Mouse (Mus musculus) left cerebral cortex, postnatal 4 days (tissue): ENCODE measurements around the gene C2cd5. TPM values are rescaled to one million over a fixed set of nuclear protein-coding genes. Genes with fewer than 3 reads are reported as not detected.

Source experiments
- DNase-seq: peaks from one replicate; pipeline ENCODE4 v3.0.0-alpha.2; 2022
- intact Hi-C: fragments of 180-260 bp; cut with DNase I; formaldehyde crosslinking; loops from one replicate; pipeline ENCODE4 v1.15.1; 2025
- total RNA-seq, 2 experiments: library from RNA; stranded (reverse); gene quantifications; 2 replicates each; pipeline ENCODE4 v1.2.3; 2021

C2cd5 gene
- total RNA-seq, 2 experiments from 2014 or later, result 82.9 to 84.7 TPM

DNA sequence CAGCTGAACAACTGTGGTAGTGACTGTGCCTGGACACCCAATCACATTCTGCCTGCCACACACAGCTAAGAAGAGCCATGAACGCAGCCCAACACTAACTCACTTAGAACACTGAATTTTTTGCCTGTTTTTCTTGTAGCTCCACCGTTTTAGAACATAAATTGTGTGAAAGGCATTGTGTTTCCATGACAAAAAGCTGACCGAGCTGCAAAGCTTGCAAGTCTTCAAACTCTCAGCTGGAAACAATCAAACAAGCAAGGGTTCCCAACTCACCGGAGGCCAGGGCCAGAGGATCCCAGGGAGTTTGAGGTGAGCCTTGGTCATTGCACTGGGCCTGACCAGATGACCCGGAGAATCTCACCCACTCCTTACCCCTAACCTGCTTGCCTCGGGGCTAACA lies 16.8 kb upstream of the C2cd5 start:
- no peak for DNase-seq
- intact Hi-C loops, result no loop called here

DNA sequence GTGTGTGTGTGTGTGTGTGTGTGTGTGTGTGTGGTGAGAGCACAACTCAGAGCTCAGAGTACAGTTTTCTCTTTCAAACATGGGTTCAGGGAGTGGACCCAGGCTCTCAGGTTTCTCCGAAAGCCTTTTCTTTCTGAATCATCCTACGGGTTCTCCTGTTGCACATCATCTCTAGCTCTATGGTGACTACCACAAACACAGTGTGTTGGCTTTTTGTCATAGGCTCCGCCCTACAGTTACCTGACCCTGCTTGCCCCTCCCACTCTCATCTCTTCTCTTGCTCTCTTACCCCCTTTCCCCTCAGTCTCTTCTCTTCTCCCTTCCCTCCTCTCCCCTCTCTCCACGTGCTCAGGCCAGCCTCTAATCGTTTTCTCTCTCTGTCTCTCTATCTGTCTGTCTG lies 15.6 kb upstream of the C2cd5 start:
- no peak for DNase-seq
- intact Hi-C loops, result no loop called here

DNA sequence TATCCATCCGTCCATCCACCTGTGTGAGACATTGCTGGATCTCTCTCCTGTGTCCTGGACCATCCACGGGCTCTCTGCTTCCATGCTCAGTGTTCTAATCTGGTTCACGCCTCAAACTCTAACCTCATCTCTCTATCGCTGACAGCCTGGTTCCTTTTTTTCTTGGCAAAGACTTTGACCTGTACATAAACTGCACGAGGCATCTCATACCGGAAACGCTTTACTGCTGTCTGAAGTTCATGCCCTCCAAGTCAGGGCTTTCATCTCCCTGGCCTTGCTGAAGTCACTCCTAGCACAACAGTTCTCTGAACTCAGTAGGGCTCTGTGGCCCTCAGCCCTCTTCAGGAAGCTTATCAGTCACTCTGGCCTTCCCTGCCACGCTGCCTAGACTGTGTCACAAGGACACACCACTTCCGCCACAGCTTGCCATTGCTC lies 15.1 kb upstream of the C2cd5 start:
- intact Hi-C loops, result no loop called here
- no peak for DNase-seq

DNA sequence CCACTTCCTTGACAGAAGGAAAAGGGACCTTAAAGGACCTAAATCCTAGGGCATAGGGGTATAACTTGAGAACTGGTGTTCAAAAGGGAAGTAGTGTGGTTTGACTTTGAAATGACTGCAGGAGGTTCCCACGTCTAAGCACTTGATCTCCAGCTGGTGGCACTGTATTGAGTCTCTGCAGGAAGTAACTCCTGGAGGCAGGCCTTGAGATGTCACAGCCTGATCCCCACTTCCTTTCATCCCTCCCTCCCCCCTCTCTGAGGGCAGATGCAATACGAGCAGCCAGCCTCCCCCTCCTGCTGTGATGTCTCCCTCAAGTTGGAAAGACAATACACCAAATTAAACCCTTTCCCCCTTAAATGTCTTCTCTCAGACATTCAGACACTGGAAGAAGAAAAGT lies 14.6 kb upstream of the C2cd5 start:
- intact Hi-C loops, result loop anchor here (5.0 kb wide), 1 partner anchor 793 kb away; no protein-coding TSS in a partner anchor
- DNase-seq, result no peak

DNA sequence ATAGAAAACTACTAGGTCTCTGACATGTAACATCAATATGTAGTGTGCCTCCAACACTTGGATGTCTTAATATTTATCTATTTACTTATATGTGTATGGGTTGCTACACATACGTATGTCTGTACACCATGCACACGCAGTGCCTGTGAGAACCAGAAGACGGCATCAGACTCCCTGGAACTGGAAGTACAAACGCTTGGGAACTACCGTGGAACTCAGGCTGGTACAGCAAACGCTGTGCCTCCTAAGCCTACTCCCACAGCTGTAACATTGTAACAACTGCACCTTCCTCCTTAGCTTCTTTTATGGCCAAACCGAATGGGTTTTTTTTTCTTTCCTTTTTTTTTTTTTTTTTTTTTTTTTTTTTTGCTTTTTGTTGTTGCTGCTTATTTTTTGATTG lies 10.4 kb upstream of the C2cd5 start:
- intact Hi-C loops, result loop anchor here (5.0 kb wide), 1 partner anchor 797 kb away; no protein-coding TSS in a partner anchor
- DNase-seq, result no peak

DNA sequence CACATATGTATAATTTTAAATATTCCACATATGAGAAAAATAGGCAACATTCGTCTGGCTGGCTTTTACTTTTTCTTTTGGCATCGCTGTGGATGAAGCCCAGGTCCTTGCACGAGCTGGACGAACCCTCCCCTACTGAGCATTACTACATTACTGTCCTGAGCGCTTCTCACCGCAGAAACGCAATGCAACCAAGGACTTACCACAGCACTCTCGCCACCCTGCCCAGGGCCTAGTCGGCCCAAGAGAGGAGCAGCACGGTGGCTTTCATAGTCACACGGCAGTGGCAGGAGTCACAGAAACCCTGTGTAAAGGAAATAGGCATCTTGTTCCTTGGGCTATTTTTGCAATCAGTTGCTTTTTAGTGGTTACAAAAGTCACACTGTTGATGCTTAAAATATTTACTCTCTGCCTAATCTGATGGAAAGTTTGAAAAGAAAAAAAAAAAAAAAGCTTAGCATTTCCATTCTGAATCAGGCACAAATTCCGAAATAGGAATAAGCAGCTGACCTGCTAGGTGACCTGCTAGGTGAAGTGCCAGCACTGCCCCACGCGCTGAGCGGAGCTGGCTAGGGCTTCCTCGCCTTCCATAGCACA lies 9.8 kb upstream of the C2cd5 start:
- intact Hi-C loops, result loop anchor here (5.0 to 10.0 kb wide), 2 partner anchors 55 to 798 kb away; partner anchors contain the start of gene Etnk1
- no peak for DNase-seq

DNA sequence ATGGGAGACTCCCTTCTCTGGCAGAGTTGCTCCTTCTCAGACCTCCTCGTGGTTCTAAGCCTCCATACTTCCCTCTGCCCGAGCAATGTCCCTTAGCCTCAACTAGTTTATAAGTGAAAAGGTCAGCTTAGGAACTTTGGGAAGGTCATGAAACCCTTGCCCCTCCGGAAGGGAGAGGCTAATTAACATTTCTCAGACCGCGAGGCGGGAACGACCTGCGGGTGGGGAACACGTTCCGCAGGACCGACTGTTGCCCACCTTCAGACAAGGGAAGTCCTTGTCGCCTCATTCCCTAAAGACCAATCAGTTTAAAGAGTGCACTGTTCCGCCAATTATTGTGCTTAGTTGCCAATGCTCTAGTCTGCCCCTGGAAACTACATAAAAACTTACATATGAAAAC lies 8.1 kb upstream of the C2cd5 start:
- DNase-seq, result no peak
- intact Hi-C loops, result loop anchor here (10.0 kb wide), 1 partner anchor 57 kb away; the partner anchor contains the start of gene Etnk1

DNA sequence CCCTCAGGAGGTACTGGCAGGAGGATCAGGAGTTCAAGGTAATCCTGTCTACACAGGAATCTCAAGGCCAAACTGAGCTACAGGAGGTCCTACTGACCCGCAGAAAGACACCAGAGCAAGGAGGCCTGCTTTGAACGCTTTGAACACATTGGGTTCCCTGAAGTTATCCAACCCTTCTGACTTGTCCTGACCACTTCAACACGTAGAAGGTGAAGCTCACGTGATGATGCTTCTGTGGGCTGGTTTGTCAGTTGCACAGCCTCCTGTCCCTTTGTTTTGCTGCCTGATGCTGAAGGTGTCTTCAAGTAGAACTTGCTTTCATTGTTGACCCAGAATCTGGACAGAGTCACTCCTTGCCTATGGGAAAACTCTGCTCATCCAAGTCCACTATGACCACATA lies 7.7 kb upstream of the C2cd5 start:
- intact Hi-C loops, result loop anchor here (10.0 kb wide), 1 partner anchor 57 kb away; the partner anchor contains the start of gene Etnk1
- no peak for DNase-seq

DNA sequence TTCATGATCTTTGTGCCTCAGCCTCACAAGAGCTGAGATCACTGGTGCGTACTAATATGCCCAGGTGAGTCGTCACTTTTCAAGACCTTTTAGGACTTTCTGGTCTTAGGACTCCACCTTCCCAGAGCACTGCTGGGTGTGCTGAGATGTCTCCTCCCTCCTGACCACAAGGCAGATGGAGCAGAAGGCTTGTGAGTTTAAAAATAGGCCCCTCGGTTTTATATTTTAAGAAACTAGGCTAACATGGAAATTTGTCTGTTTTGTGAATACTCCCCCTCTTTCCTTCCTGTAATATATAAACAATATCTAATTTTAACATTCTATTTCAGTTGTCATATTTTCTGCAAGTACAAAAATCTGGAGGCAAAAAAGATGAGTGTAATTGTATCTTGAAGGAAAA lies 5.8 kb upstream of the C2cd5 start:
- no peak for DNase-seq
- intact Hi-C loops, result loop anchor here (10.0 kb wide), 1 partner anchor 59 kb away; the partner anchor contains the start of gene Etnk1

DNA sequence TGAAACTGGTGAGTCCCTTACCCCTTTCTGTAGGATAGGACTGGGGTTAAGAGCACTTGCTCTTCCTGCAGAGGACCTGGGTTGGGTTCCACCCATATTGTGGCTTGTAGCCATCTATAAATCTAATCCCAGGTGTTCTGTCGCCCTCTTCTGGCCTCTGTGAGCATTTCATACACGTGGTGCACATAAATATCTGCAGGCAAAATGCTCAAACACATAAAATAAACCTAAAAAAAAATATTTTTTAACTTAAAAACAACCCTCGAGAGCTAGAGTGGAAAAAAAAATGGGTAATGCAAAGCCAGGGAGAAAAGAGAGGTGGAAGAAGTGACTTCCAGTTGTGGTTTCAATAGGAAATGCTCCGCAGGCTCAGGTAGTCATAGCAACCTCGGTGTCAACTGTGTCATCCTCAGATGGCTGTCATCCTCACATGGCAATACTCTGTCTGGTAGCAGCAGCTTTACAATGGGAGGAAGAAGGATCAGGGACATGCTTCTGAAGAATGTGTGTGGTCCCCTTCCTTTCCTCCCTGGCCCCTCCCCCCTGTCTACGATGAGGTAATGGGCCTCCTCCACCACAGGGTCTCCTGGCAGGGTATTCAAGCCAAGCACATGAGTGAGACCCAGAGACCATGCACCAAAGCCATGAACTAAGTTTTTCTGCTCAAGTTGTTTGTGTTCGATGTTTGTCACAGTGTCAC lies 4.2 kb upstream of the C2cd5 start:
- no peak for DNase-seq
- intact Hi-C loops, result loop anchor here (10.0 kb wide), 1 partner anchor 61 kb away; the partner anchor contains the start of gene Etnk1

DNA sequence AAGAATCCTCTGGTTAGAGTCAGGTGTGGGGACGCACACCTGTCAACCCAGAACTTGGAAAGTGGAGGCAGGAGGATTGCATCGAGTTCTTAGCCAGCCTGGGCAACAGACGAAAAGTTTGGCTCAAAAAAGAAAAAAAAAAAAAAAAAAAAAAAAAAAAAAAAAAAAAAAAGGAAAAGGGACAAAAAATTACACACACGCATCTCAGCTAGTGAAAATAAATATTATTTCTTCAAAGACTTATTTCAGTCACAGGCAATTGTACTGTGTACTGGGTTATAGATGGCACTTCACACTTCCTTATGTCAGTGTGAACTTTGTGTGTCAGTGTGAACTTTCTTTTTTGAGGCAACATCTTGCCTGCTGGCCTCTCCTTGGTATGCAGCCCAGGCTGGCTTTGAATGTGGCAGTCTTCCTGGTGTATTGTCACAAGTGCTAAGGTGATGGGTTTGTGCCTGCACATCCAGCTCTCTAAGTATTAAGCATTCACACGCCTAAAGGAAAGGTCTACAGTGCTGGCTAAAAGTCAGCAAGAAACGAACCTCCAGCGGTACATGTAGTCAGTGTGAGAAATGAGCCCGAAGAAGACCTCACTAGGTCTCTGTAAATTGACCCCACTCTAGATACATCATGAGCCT lies 656 bp upstream of the C2cd5 start:
- intact Hi-C loops, result loop anchor here (10.0 kb wide), 1 partner anchor 64 kb away; the partner anchor contains the start of gene Etnk1
- no peak for DNase-seq

DNA sequence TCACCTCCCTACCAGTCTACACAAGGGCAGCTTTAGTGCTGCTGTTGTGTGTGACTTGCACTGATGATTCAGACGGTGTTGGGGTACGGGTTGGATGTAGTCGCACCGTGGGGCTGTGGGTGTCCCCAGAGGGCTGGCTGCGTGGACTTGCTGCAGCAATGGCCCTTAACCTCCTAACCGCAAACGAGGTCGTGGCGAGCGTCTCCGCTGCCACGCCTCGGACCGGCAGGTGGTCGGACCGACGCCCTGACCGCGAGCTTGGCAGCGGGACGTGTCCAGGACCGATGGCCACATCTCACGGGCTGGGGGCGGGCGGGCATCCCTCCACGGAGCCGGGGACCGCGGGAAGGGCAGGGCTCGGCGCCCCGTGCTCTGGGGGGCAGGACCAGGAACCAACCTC lies 660 bp downstream of the C2cd5 start:
- no peak for DNase-seq
- intact Hi-C loops, result no loop called here

DNA sequence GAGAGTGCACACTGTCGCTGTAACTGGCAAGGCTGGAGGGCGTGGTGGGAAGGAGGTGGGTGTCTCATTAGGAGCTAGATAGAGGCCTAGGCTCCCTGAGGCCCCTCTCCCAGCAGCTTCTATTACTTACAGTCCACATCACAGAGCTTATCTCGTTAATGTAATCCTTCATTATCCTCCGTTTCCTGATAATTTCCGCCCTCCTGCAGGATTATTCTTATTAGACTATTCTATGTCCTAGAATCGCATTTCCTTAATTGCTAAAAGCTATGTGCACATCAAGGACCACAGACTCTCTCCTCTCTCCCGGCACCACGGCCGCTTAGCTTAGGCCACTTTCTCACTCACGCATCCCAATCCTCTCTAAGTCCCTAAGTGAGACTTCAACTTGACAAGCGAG lies 4.8 kb downstream of the C2cd5 start:
- DNase-seq, result no peak
- intact Hi-C loops, result no loop called here

DNA sequence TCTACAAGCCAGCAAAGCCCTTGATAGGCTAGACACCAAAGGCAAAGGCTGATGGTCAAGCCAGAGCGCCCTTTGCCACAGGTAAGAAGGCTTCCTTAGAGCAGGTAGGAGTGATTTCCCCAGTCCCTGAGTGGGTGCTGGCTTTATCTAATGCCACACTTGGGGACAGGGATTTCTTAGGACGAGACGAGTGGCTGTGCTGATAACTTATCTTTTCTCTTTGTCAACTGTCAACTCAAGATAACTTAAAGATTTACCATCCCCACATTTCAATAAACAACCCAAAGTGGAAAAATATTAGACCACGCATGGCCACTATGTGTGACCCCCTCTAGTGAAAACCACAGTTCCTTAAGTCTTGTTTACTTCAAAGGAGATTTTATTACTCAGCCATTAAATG lies 7.1 kb downstream of the C2cd5 start:
- no peak for DNase-seq
- intact Hi-C loops, result no loop called here

DNA sequence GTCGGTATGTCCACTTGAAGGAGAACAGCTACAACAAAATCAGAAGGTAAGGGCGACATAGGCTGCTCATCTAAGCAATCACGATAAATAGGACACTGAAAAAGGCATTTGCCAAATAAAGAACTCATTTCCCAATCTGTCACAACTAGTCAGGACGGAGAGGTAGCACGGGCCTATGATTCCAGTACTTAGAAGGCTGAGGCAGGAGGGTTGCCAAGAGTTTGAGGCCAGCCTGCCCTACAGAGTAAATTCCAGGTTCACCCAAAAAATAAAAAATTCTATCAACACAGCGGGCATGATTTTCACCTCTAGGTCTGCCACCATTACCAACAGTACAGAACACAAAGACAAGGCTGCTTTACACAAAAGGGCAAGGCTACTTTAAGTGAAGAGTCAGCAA lies 8.9 kb downstream of the C2cd5 start:
- intact Hi-C loops, result no loop called here
- no peak for DNase-seq

DNA sequence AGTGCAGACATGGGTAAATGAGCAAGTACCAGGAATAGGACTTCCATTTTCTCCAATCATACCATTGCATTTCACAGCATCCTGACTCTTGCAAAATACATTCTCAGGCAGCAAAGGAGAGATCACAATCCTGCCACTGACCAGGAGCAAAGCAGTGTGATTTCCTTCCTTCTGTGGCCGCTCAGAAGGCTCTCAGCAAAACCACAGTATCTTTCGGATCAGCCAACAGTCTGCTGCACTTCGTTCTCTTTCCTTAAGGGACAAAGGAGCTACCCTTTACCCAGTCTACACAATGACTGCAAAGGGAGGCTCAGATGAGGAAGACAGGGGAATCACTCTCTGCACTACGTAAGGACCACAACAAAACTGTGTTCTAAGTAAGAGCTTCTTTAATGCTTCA lies 12.6 kb downstream of the C2cd5 start:
- intact Hi-C loops, result no loop called here
- no peak for DNase-seq

DNA sequence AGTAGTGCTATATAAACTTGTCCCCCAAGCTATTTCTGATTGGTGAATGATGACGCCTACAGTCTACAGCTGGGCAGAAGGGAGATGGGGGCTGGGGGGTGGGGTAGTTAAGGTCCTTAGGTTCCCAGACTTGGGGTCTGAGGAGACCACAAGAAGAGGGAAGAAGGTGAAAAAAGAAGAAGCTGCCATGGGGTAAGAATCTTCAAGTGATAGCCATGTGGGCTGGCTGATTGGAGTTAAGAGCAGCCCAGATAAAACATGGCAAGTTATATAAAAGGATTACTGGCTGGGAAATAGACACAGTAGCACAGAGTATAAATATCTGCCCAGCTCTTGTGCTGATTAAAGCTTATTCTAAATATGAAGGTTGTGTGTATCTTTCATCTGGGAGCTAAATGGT lies 14.0 kb downstream of the C2cd5 start:
- no peak for DNase-seq
- intact Hi-C loops, result no loop called here

DNA sequence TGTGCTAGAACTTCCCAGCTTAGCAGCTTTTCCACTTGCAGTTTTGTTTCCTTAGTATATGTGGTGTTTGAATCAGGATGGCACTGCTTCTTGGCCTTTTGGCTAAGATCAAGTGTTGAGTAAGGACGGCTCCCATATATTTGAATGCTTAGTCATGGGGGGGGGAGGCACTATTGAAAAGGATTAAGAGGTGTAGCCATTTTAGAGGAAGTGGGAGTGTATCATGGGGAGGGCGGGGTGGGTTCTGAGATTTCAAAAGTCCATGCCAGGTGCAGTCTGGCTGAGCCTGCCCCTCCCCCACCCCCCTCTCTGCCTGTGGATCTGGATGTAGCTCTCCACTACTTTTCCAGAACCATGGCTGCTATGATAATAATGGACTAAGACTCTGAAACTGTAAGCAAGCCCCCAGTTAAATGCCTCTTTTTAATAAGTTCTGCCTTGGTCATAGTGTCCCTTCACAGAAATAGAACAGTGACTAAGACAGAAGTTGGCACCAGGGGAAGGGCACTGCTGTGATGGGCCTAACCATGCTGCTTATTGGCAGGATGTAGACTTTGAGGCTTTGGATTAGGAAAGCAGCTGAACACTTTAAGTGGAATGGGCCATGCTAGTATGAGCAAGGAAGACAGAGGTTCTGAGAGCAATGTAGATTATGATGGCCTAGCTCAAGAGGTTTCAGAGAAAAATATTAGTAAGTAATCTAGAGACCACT lies 15.5 kb downstream of the C2cd5 start:
- DNase-seq, result no peak
- intact Hi-C loops, result no loop called here

DNA sequence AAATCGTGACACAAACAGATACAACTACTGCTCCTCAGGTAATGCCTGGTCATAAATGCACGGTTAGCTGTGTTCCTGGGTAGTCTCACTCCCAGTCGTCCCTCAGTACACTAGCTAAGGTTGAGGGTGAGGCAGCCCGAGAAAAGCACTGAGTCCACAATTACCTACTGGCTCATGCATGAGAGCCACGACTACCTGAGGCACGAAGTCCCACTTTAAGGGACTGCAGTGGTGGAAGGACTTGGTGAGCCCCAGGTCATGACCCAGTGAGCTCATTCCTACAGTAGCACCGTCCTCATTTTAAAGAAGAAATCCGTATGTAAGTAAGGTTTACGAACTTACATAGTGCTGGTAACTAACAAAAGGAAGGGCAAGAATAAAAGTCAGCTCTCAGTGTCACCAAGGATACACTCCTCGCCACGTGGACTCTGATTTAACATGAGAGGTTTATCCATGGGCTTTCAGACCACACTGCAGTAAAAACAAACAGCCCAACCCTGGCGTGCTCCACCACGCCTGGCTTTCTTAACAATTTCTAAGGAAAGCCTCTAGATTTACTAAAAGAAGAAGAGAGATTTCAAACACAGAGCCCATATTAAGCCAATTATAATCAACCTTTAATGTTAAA lies 18.3 kb downstream of the C2cd5 start:
- intact Hi-C loops, result no loop called here
- no peak for DNase-seq

DNA sequence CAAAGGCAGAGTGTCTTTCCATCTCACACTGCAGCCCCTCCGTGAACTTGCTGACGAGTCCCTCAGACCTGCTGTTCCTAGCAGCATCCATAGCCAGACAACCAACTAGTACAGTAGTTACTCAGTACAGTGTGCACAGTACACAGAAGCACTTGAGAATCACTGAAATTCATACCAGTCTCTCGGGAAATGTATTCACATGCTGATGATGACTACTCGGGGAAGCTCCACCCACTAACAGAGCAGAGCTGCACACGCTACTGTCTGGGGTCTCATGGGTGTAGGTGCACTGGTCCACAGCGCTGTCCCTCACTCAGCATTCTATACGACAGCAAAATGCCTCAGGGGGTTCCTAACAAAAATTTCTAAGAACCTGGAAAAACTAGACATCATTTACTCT lies 19.2 kb downstream of the C2cd5 start:
- intact Hi-C loops, result no loop called here
- DNase-seq, result no peak

DNA sequence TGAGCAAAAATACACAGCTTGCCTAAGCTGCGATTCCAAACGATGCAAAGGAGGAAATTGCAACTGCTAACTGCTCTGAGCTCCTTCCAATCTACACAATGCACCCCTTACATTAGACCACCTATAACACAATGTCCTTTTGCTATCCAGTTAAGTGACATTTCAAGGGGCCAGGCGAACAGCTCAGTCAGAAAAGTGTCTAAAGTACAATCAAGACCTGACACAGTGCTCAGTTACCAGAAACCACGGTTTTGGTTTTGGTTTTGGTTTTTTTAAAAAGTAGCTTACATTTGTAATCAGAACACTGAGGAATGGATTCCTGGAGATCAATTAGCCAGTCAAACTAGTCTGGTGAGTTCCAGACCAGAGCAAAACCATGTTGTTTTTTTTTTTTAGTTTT lies 20.8 kb downstream of the C2cd5 start:
- intact Hi-C loops, result no loop called here
- no peak for DNase-seq
